In the genomic region with DNA sequence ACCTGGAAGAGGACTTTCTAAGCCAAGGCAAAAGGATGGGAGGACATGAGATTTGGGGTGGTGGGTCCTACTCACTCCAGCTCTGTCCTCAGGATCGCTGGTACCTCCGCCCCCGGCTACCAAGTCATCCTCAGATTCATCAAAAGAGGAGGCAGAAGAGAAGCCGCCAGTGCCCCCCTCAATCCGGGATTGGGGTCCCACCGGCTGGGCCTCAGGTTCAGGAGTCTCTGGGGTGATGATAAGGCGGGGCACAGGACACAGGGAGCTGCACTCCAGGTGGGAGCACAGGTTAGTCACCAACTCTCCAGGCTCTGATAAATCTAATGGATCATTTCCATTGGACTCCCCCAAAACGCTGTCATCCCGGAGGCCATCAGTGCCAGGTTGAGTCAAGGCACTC, we compare ENCODE assay signal across 8 mouse cellular contexts. TPM values are rescaled to one million over a fixed set of nuclear protein-coding genes. Genes with fewer than 3 reads are reported as not detected.
DNase-seq lines count a peak whose midpoint lies in the region; ATAC-seq and TF ChIP-seq lines count a peak whose summit lies in the region.

No protein-coding gene starts in this region.

- no peak for ATAC-seq in lung, embryonic 16.5 days (ENCODE audit: low read depth)
- ATAC-seq in limb, embryonic 11.5 days (ENCODE audit: insufficient number of reproducible peaks, low FRiP score, low TSS enrichment, low read depth), result no peak

- no peaks in the 10 kb centered on the region for H3K27me3 ChIP-seq in lung, embryonic 16.5 days (ENCODE audit: control insufficient read depth, insufficient read depth, low read depth, low read length)
- no peaks in the 10 kb centered on the region for H3K27me3 ChIP-seq in limb, embryonic 11.5 days (ENCODE audit: control insufficient read depth, insufficient read depth, low read length)
- no peaks in the 10 kb centered on the region for H3K27me3 ChIP-seq in small intestine, adult 2 months (ENCODE audit: control insufficient read depth, insufficient read depth, low read length)

- peak overlapping the region; percentile 84 for H3K4me3 ChIP-seq in lung, embryonic 16.5 days (ENCODE audit: low read length)
- H3K4me3 ChIP-seq in limb, embryonic 11.5 days (ENCODE audit: low read depth, low read length), result peak overlapping the region; percentile 83
- peak overlapping the region; percentile 79 for H3K4me3 ChIP-seq in small intestine, adult 2 months (ENCODE audit: low read depth, low read length)

- no peak for TF ChIP-seq CTCF in small intestine, adult 2 months (IDR thresholded peaks at IDR 0.05; ENCODE audit: extremely low read depth, insufficient read length, insufficient replicate concordance, low read depth, low read length)

- peak overlapping the region; percentile 83 for H3K9ac ChIP-seq in lung, embryonic 16.5 days (ENCODE audit: low read length)
- peak overlapping the region; percentile 48; the same call in 1 of the 2 replicates for H3K9ac ChIP-seq in limb, embryonic 11.5 days (ENCODE audit: low read length)

- H3K27ac ChIP-seq in lung, embryonic 16.5 days (ENCODE audit: low read length), result no peak overlapping the region
- no peak overlapping the region for H3K27ac ChIP-seq in limb, embryonic 11.5 days (replicated peaks; ENCODE audit: low read depth, low read length)
- H3K27ac ChIP-seq in small intestine, adult 2 months (ENCODE audit: insufficient read depth, low read depth, low read length), result peak overlapping the region; percentile 92

- TF ChIP-seq POLR2A in small intestine, adult 2 months (IDR thresholded peaks at IDR 0.05; ENCODE audit: low read depth, low read length), result no peak

- no peaks in the 10 kb centered on the region for H3K36me3 ChIP-seq in lung, embryonic 16.5 days (ENCODE audit: control insufficient read depth, insufficient read depth, low read length)
- no peaks in the 10 kb centered on the region for H3K36me3 ChIP-seq in limb, embryonic 11.5 days (ENCODE audit: control insufficient read depth, insufficient read depth, low read length)
- H3K36me3 ChIP-seq in small intestine, adult 2 months (ENCODE audit: control insufficient read depth, insufficient read depth, low read length), result no peaks in the 10 kb centered on the region

- H3K4me1 ChIP-seq in lung, embryonic 16.5 days (replicated peaks; ENCODE audit: control insufficient read depth, insufficient read depth, low read length), result peaks cover 39% of the 10 kb centered on the region
- H3K4me1 ChIP-seq in limb, embryonic 11.5 days (ENCODE audit: control insufficient read depth, insufficient read depth, low read length), result peaks cover 20% of the 10 kb centered on the region
- H3K4me1 ChIP-seq in small intestine, adult 2 months (ENCODE audit: control insufficient read depth, insufficient read depth, insufficient read length, low read length), result peaks cover 32% of the 10 kb centered on the region

- 14% methylated on average over 9 of the region's 9 CpGs for WGBS in lung, embryonic 16.5 days
- WGBS in limb, embryonic 11.5 days, result 33% methylated on average over 9 of the region's 9 CpGs
- WGBS in small intestine, adult 2 months, result 16% methylated on average over 9 of the region's 9 CpGs

- H3K9me3 ChIP-seq in lung, embryonic 16.5 days (ENCODE audit: control insufficient read depth, low read length), result no peaks in the 10 kb centered on the region
- no peaks in the 10 kb centered on the region for H3K9me3 ChIP-seq in limb, embryonic 11.5 days (ENCODE audit: control insufficient read depth, low read length)

- H3K4me2 ChIP-seq in lung, embryonic 16.5 days (ENCODE audit: low read depth, low read length), result peak overlapping the region; percentile 85
- peak overlapping the region; percentile 80 for H3K4me2 ChIP-seq in limb, embryonic 11.5 days (ENCODE audit: low read depth, severe bottlenecking)

- DNase-seq in cerebellum, adult 11-12 months, result peak; percentile 63
- DNase-seq in cerebellum, postnatal 4 days (ENCODE audit: low spot score in 2 of 2), result no peak
- DNase-seq in lung, postnatal 10 days, result no peak
- no peak for DNase-seq in limb, embryonic 11.5 days (ENCODE audit: low spot score)
- no peak for DNase-seq in left cerebral cortex, adult 11 months (ENCODE audit: low spot score)
- no peak for DNase-seq in right cerebral cortex, postnatal 36 days (ENCODE audit: low spot score in 2 of 2)

RNA-seq across cellular contexts. Expression of a gene that starts 1.2 kb away (rescaled TPM):
- polyA plus RNA-seq in lung, embryonic 16.5 days (2015; fragmentation: Nextera tagmentation; extraction: Ambion mirVana), result 4.1 and 4.3 TPM in 2 replicates
- 6.5 and 8.0 TPM in 2 replicates for polyA plus RNA-seq in limb, embryonic 11.5 days (2014; fragmentation: Nextera tagmentation; extraction: Ambion mirVana)
- polyA plus RNA-seq in small intestine, adult 2 months (2012; rRNA removed), result 15.3 and 44.6 TPM in 2 replicates

RNA-seq across cellular contexts. Expression of a gene that starts 5.5 kb away (rescaled TPM):
- 23.4 and 23.5 TPM in 2 replicates for polyA plus RNA-seq in lung, embryonic 16.5 days (2015; fragmentation: Nextera tagmentation; extraction: Ambion mirVana)
- 14.5 and 15.5 TPM in 2 replicates for polyA plus RNA-seq in limb, embryonic 11.5 days (2014; fragmentation: Nextera tagmentation; extraction: Ambion mirVana)
- 34.7 and 60.7 TPM in 2 replicates for polyA plus RNA-seq in small intestine, adult 2 months (2012; rRNA removed)

RNA-seq across cellular contexts. Expression of a gene that starts 31.0 kb away (rescaled TPM):
- polyA plus RNA-seq in lung, embryonic 16.5 days (2015; fragmentation: Nextera tagmentation; extraction: Ambion mirVana), result 14.8 and 14.9 TPM in 2 replicates
- 7.3 and 9.0 TPM in 2 replicates for polyA plus RNA-seq in limb, embryonic 11.5 days (2014; fragmentation: Nextera tagmentation; extraction: Ambion mirVana)
- 8.3 and 9.0 TPM in 2 replicates for polyA plus RNA-seq in small intestine, adult 2 months (2012; rRNA removed)

RNA-seq across cellular contexts. Expression of a gene that starts 31.2 kb away (rescaled TPM):
- polyA plus RNA-seq in lung, embryonic 16.5 days (2015; fragmentation: Nextera tagmentation; extraction: Ambion mirVana), result 246 and 251 TPM in 2 replicates
- polyA plus RNA-seq in limb, embryonic 11.5 days (2014; fragmentation: Nextera tagmentation; extraction: Ambion mirVana), result 394 and 396 TPM in 2 replicates
- polyA plus RNA-seq in small intestine, adult 2 months (2012; rRNA removed), result 73.2 and 138 TPM in 2 replicates

RNA-seq across cellular contexts. Expression of a gene that starts 31.7 kb away (rescaled TPM):
- 3.1 and 3.5 TPM in 2 replicates for polyA plus RNA-seq in lung, embryonic 16.5 days (2015; fragmentation: Nextera tagmentation; extraction: Ambion mirVana)
- polyA plus RNA-seq in limb, embryonic 11.5 days (2014; fragmentation: Nextera tagmentation; extraction: Ambion mirVana), result 3.9 and 4.8 TPM in 2 replicates
- 6.4 and 9.5 TPM in 2 replicates for polyA plus RNA-seq in small intestine, adult 2 months (2012; rRNA removed)
